Mouse (Mus musculus): ENCODE data around the gene Rdh1. TPM values are rescaled to one million over a fixed set of nuclear protein-coding genes. Genes with fewer than 3 reads are reported as not detected.

Gene Rdh1
- polyA plus RNA-seq, 1 experiment: 0.01 TPM

- Histone ChIP-seq H3K27me3 (ENCODE audit: control insufficient read depth, insufficient read depth, insufficient read length) (no peaks in the 10 kb centered on the region), H3ac (ENCODE audit: control insufficient read depth, insufficient read length) (no peak overlapping the region), H3K4me3 (no peak overlapping the region), H3K79me2 (ENCODE audit: control insufficient read depth, insufficient read depth) (peaks cover 12% of the 10 kb centered on the region), H3K4me2 (ENCODE audit: low read depth) (no peak overlapping the region), H3K36me3 (ENCODE audit: control insufficient read depth, insufficient read depth) (peaks cover 13% of the 10 kb centered on the region)
- TF ChIP-seq TCF12 (IDR thresholded peaks at IDR 0.05; ENCODE audit: insufficient read depth, poor library complexity, severe bottlenecking): no peak
- TF ChIP-seq E2F4 (IDR thresholded peaks at IDR 0.05; ENCODE audit: insufficient read depth): no peak
Measured at GRCm38 (mm10) chr10:127747254-127747653, 12.3 kb upstream of the Rdh1 start.

- Histone ChIP-seq H3K36me3 (ENCODE audit: control insufficient read depth, insufficient read depth) (peaks cover 13% of the 10 kb centered on the region), H3ac (ENCODE audit: control insufficient read depth, insufficient read length) (no peak overlapping the region), H3K4me2 (ENCODE audit: low read depth) (no peak overlapping the region), H3K27me3 (ENCODE audit: control insufficient read depth, insufficient read depth, insufficient read length) (no peaks in the 10 kb centered on the region), H3K4me3 (no peak overlapping the region), H3K79me2 (ENCODE audit: control insufficient read depth, insufficient read depth) (peaks cover 4% of the 10 kb centered on the region)
- TF ChIP-seq E2F4 (IDR thresholded peaks at IDR 0.05; ENCODE audit: insufficient read depth) (no peak), POLR2AphosphoS2 (IDR thresholded peaks at IDR 0.05; ENCODE audit: insufficient read length, low read depth) (no peak), MYOG (IDR thresholded peaks at IDR 0.05; ENCODE audit: control insufficient read depth in 1 of 3, insufficient read depth in 1 of 3, insufficient read length in 2 of 3, low read depth in 2 of 3) (peak in 1 of 3 experiments; percentile 13)
Measured at GRCm38 (mm10) chr10:127748847-127749612, 10.5 kb upstream of the Rdh1 start.

- no peak overlapping the region for H3K4me2 ChIP-seq (ENCODE audit: low read depth)
- H3K27me3 ChIP-seq (ENCODE audit: control insufficient read depth, insufficient read depth, insufficient read length): no peaks in the 10 kb centered on the region
- H3K79me2 ChIP-seq (ENCODE audit: control insufficient read depth, insufficient read depth): no peaks in the 10 kb centered on the region
- peaks cover 7% of the 10 kb centered on the region for H3K36me3 ChIP-seq (ENCODE audit: control insufficient read depth, insufficient read depth)
- H3K4me3 ChIP-seq: no peak overlapping the region
- no peak overlapping the region for H3ac ChIP-seq (ENCODE audit: control insufficient read depth, insufficient read length)
- no peak for TF ChIP-seq USF1 (IDR thresholded peaks at IDR 0.05; ENCODE audit: low read depth)
- TF ChIP-seq MAX (IDR thresholded peaks at IDR 0.05; ENCODE audit: low read depth): no peak
- TF ChIP-seq MYOD1 (IDR thresholded peaks at IDR 0.05; ENCODE audit: control insufficient read depth in 1 of 3, insufficient read length in 2 of 3, low read depth in 2 of 3): no peak
- TF ChIP-seq SRF (IDR thresholded peaks at IDR 0.05; ENCODE audit: control insufficient read depth, insufficient read length, low read depth): no peak
- TF ChIP-seq E2F4 (IDR thresholded peaks at IDR 0.05; ENCODE audit: insufficient read depth): no peak
- TF ChIP-seq TCF3 (IDR thresholded peaks at IDR 0.05; ENCODE audit: insufficient read length, low read depth): no peak
- no peak for TF ChIP-seq POLR2AphosphoS2 (IDR thresholded peaks at IDR 0.05; ENCODE audit: insufficient read length, low read depth)
- no peak for TF ChIP-seq TCF12 (IDR thresholded peaks at IDR 0.05; ENCODE audit: insufficient read depth, poor library complexity, severe bottlenecking)
- no peak for TF ChIP-seq REST (IDR thresholded peaks at IDR 0.05; ENCODE audit: insufficient read depth, insufficient read length)
- no peak for TF ChIP-seq MYOG (IDR thresholded peaks at IDR 0.05; ENCODE audit: control insufficient read depth in 1 of 3, insufficient read depth in 1 of 3, insufficient read length in 2 of 3, low read depth in 2 of 3)
- TF ChIP-seq POLR2A (IDR thresholded peaks at IDR 0.05; ENCODE audit: insufficient read length, low read depth): no peak
- no peak for TF ChIP-seq CEBPB (IDR thresholded peaks at IDR 0.05; ENCODE audit: insufficient read depth, poor library complexity, severe bottlenecking)
Measured at GRCm38 (mm10) chr10:127750136-127750777, 9.3 kb upstream of the Rdh1 start.

GRCm38 (mm10) chr10:127751548-127751947 lies 8.0 kb upstream of the Rdh1 start, which contains the start of gene Gpr182:
TSS of gene Gpr182 (minus strand) at chr10:127751732.
- TF ChIP-seq MAX (IDR thresholded peaks at IDR 0.05; ENCODE audit: low read depth): no peak
- no peak for TF ChIP-seq E2F4 (IDR thresholded peaks at IDR 0.05; ENCODE audit: insufficient read depth)
- no peak for TF ChIP-seq CEBPB (IDR thresholded peaks at IDR 0.05; ENCODE audit: insufficient read depth, poor library complexity, severe bottlenecking)
- TF ChIP-seq TCF12 (IDR thresholded peaks at IDR 0.05; ENCODE audit: insufficient read depth, poor library complexity, severe bottlenecking): no peak
- TF ChIP-seq POLR2A (IDR thresholded peaks at IDR 0.05; ENCODE audit: insufficient read length, low read depth): no peak
- no peak for TF ChIP-seq USF1 (IDR thresholded peaks at IDR 0.05; ENCODE audit: low read depth)
- TF ChIP-seq POLR2AphosphoS2 (IDR thresholded peaks at IDR 0.05; ENCODE audit: insufficient read length, low read depth): no peak
- TF ChIP-seq MYOG (IDR thresholded peaks at IDR 0.05; ENCODE audit: control insufficient read depth in 1 of 3, insufficient read depth in 1 of 3, insufficient read length in 2 of 3, low read depth in 2 of 3): no peak
- TF ChIP-seq REST (IDR thresholded peaks at IDR 0.05; ENCODE audit: insufficient read depth, insufficient read length): no peak
- TF ChIP-seq MYOD1 (IDR thresholded peaks at IDR 0.05; ENCODE audit: control insufficient read depth in 1 of 3, insufficient read length in 2 of 3, low read depth in 2 of 3): no peak
- TF ChIP-seq SRF (IDR thresholded peaks at IDR 0.05; ENCODE audit: control insufficient read depth, insufficient read length, low read depth): no peak
- no peak for TF ChIP-seq TCF3 (IDR thresholded peaks at IDR 0.05; ENCODE audit: insufficient read length, low read depth)
- H3K36me3 ChIP-seq (ENCODE audit: control insufficient read depth, insufficient read depth): peaks cover 2% of the 10 kb centered on the region
- no peak within 1 kb of the TSS for H3ac ChIP-seq (ENCODE audit: control insufficient read depth, insufficient read length)
- H3K27me3 ChIP-seq (ENCODE audit: control insufficient read depth, insufficient read depth, insufficient read length): no peaks in the 10 kb centered on the region
- no peaks in the 10 kb centered on the region for H3K79me2 ChIP-seq (ENCODE audit: control insufficient read depth, insufficient read depth)
- no peak within 1 kb of the TSS for H3K4me2 ChIP-seq (ENCODE audit: low read depth)
- H3K4me3 ChIP-seq: no peak within 1 kb of the TSS

Measured in myocyte (in vitro differentiated cells).